Mouse (Mus musculus) myocyte (in vitro differentiated cells): ENCODE measurements at regions not wholly inside any gene's neighbourhood (a gene's known extent, or its start where the extent isn't known, plus 50 kb on each side); places are given as distances from the start of the nearest gene placed in this dataset.

Experiments used
- H3K27me3 ChIP-seq: one replicate; pipeline ENCODE4 v1.6.1; 2011; ENCODE audit not compliant: control insufficient read depth, insufficient read depth, insufficient read length
- H3K36me3 ChIP-seq: one replicate; pipeline ENCODE4 v1.6.1; 2011; ENCODE audit not compliant: control insufficient read depth, insufficient read depth
- H3K4me2 ChIP-seq: one replicate; pipeline ENCODE4 v1.6.1; 2011; ENCODE audit warnings: low read depth, control low read depth
- H3K4me3 ChIP-seq: one replicate; pipeline ENCODE4 v1.5.1; 2011; ENCODE audit warnings: mild to moderate bottlenecking, control low read depth, moderate library complexity
- H3K79me2 ChIP-seq: one replicate; pipeline ENCODE4 v1.6.1; 2011; ENCODE audit not compliant: control insufficient read depth, insufficient read depth
- H3ac ChIP-seq: one replicate; pipeline ENCODE4 v1.6.1; 2011; ENCODE audit not compliant: control insufficient read depth, insufficient read length
- CEBPB ChIP-seq: IDR thresholded peaks from 2 replicates; pipeline ENCODE4 v1.6.1; 2011; ENCODE audit warnings: mild to moderate bottlenecking, moderate library complexity; ENCODE audit not compliant: poor library complexity, insufficient read depth, severe bottlenecking
- E2F4 ChIP-seq: IDR thresholded peaks from one replicate; pipeline ENCODE4 v1.6.1; 2011; ENCODE audit warnings: mild to moderate bottlenecking, control low read depth, moderate library complexity; ENCODE audit not compliant: insufficient read depth
- MAX ChIP-seq: IDR thresholded peaks from one replicate; pipeline ENCODE4 v1.6.1; 2011; ENCODE audit warnings: low read depth, mild to moderate bottlenecking, control low read depth
- MYOD1 ChIP-seq, 3 experiments: IDR thresholded peaks; one replicate each; pipeline ENCODE4 v1.6.1; 2011; ENCODE audit warnings: control low read depth in 2 of 3, low read depth in 2 of 3, mild to moderate bottlenecking in 2 of 3, moderate library complexity in 1 of 3; ENCODE audit not compliant: insufficient read length in 2 of 3, control insufficient read depth in 1 of 3
- MYOG ChIP-seq, 3 experiments: IDR thresholded peaks; one replicate each; pipeline ENCODE4 v1.6.1; 2011; ENCODE audit warnings: control low read depth in 2 of 3, low read depth in 2 of 3, mild to moderate bottlenecking in 2 of 3; ENCODE audit not compliant: insufficient read length in 2 of 3, control insufficient read depth in 1 of 3, insufficient read depth in 1 of 3
- POLR2A ChIP-seq: IDR thresholded peaks from one replicate; pipeline ENCODE4 v1.6.1; 2011; ENCODE audit warnings: low read depth, mild to moderate bottlenecking, control low read depth, moderate library complexity; ENCODE audit not compliant: insufficient read length
- POLR2AphosphoS2 ChIP-seq: IDR thresholded peaks from one replicate; pipeline ENCODE4 v1.6.1; 2011; ENCODE audit warnings: low read depth, control low read depth; ENCODE audit not compliant: insufficient read length
- REST ChIP-seq: IDR thresholded peaks from one replicate; pipeline ENCODE4 v1.6.1; 2011; ENCODE audit warnings: mild to moderate bottlenecking, control low read depth, moderate library complexity; ENCODE audit not compliant: insufficient read depth, insufficient read length
- SRF ChIP-seq: IDR thresholded peaks from one replicate; pipeline ENCODE4 v1.6.1; 2011; ENCODE audit warnings: low read depth; ENCODE audit not compliant: control insufficient read depth, insufficient read length
- TCF12 ChIP-seq: IDR thresholded peaks from one replicate; pipeline ENCODE4 v1.6.1; 2011; ENCODE audit warnings: mild to moderate bottlenecking, control low read depth; ENCODE audit not compliant: poor library complexity, insufficient read depth, severe bottlenecking
- TCF3 ChIP-seq: IDR thresholded peaks from one replicate; pipeline ENCODE4 v1.6.1; 2011; ENCODE audit warnings: low read depth, control low read depth; ENCODE audit not compliant: insufficient read length
- USF1 ChIP-seq: IDR thresholded peaks from one replicate; pipeline ENCODE4 v1.6.1; 2011; ENCODE audit warnings: low read depth, mild to moderate bottlenecking, control low read depth, moderate library complexity

DNA sequence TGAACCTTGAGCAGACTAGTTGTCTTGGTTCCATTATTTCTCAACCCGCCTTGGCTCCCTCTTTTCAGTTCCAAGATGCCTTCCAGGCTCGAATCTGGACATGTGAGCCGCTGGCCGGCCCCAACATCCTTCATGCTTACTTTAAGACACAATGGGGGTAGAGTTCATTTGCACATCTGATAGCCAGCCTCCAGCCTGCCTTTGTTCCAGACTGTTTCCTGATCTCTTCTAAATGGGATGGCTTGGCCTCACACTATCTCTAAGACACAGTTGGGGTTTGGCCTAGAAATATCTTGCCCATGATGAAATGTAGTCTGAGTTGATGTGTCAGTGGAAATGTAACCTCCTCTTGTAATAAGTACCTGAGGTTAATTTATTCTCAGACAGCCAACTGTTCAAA lies 164.7 kb downstream of the Pah start:
- no peak overlapping the region for H3K4me2 ChIP-seq
- no peaks in the 10 kb centered on the region for H3K79me2 ChIP-seq

DNA sequence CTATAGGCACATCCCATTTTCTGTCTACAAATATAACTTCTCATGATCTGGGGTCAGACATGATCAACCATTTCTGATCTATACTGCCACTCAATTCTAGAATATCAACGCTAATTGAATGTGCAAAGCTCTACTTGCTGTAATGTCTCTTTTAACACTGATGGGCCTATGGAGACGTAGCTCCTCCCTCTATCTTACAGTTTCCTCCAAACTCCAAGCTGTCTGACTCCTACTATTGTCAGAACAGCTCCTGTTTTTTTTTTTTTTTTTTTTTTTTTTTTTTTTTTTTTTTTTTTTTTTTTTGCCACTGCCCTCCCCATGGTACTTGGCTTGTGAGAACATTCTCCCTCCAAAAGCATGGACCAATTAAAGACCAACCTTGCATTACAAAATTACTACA lies 165.2 kb downstream of the Pah start:
- H3K79me2 ChIP-seq = no peaks in the 10 kb centered on the region
- H3ac ChIP-seq = no peak overlapping the region
- no peak overlapping the region for H3K4me2 ChIP-seq

More for the DNA sequence above, 164.7 kb downstream of the Pah start:
- H3ac ChIP-seq = no peak overlapping the region
- H3K4me3 ChIP-seq = no peak overlapping the region
- TF ChIP-seq TCF12 = no peak
- TF ChIP-seq USF1 = no peak
- TF ChIP-seq REST = no peak
- TF ChIP-seq MYOG (IDR thresholded peaks at IDR 0.05; ENCODE audit: control insufficient read depth in 1 of 3, insufficient read depth in 1 of 3, insufficient read length in 2 of 3, low read depth in 2 of 3) = no peak
- TF ChIP-seq POLR2A = no peak
- H3K27me3 ChIP-seq = no peaks in the 10 kb centered on the region
- no peaks in the 10 kb centered on the region for H3K36me3 ChIP-seq

DNA sequence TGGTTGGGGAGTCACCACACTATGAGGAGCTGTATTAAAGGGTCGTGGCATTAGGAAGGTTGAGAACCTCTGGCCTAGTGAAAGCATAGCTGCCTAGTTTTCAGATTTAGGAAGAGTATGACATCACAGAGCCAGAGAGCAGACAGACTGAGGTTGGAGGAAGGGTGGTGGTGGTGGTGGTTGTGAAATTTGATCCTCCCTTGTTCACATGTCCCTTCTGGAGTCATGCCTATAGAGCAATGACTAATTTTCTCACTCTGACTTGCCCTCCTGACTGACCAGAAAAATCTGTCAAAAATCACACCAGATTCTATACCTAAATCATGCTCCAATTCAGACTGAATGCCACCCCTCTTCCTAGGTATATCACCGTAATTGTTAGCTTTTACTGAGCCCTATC lies 166.2 kb downstream of the Pah start:
- no peaks in the 10 kb centered on the region for H3K79me2 ChIP-seq

More for the DNA sequence above, 165.2 kb downstream of the Pah start:
- no peaks in the 10 kb centered on the region for H3K27me3 ChIP-seq
- H3K36me3 ChIP-seq = no peaks in the 10 kb centered on the region
- TF ChIP-seq POLR2AphosphoS2 (no peak), E2F4 (no peak), CEBPB (no peak), MAX (no peak)
- no peak overlapping the region for H3K4me3 ChIP-seq

DNA sequence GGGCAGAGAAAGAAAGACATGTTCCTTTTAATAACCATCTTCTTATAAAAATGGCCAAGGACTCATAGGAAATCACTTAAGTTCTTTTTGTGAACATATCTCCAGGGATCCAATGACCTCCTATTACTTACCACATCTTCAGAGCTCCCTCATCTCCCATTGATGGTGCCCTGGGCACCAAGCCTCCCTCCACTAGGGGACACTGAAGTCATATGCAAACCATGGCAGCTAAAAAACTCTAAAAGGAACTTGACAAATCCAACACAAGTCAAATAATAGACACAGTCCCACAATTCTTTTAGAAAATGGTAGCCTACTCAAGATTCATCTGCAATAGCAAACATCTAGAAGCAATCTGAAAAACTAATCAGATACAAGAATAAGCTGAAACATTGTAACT lies 167.2 kb upstream of the Igf1 start:
- H3K36me3 ChIP-seq = no peaks in the 10 kb centered on the region
- no peak overlapping the region for H3K4me2 ChIP-seq
- H3K27me3 ChIP-seq = no peaks in the 10 kb centered on the region
- no peak for TF ChIP-seq MAX
- no peak for TF ChIP-seq MYOG (IDR thresholded peaks at IDR 0.05; ENCODE audit: control insufficient read depth in 1 of 3, insufficient read depth in 1 of 3, insufficient read length in 2 of 3, low read depth in 2 of 3)
- no peak overlapping the region for H3ac ChIP-seq
- H3K79me2 ChIP-seq = no peaks in the 10 kb centered on the region
- H3K4me3 ChIP-seq = no peak overlapping the region

More for the DNA sequence above, 166.2 kb downstream of the Pah start:
- Histone ChIP-seq H3K4me2 (no peak overlapping the region), H3K36me3 (no peaks in the 10 kb centered on the region), H3K4me3 (no peak overlapping the region), H3K27me3 (no peaks in the 10 kb centered on the region), H3ac (no peak overlapping the region)
- peak; percentile 55 for TF ChIP-seq USF1
- no peak for TF ChIP-seq MYOD1 (IDR thresholded peaks at IDR 0.05; ENCODE audit: control insufficient read depth in 1 of 3, insufficient read length in 2 of 3, low read depth in 2 of 3)
- no peak for TF ChIP-seq MYOG (IDR thresholded peaks at IDR 0.05; ENCODE audit: control insufficient read depth in 1 of 3, insufficient read depth in 1 of 3, insufficient read length in 2 of 3, low read depth in 2 of 3)

DNA sequence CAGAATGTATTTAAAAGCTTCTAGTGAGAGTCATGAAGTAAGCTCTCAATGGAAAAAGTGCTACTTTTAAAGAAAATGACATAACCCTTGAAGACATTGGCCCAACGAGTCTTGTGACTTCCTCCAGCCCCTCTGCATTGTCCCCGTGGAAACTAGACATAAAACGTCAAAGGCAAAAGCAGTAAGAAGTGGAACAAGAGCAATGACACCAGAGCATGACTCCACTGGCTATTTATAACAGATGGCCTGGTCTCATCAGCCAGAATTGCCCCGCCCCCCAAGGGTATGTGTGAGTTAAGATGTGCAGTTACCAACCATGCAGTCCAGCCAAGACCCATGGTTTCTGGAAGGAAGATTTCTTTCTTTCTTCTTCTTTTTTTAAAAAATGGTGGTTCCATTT lies 161.6 kb upstream of the Igf1 start:
- no peak overlapping the region for H3K4me2 ChIP-seq
- TF ChIP-seq CEBPB = no peak
- TF ChIP-seq REST = no peak
- TF ChIP-seq TCF12 = no peak
- no peak overlapping the region for H3K4me3 ChIP-seq

DNA sequence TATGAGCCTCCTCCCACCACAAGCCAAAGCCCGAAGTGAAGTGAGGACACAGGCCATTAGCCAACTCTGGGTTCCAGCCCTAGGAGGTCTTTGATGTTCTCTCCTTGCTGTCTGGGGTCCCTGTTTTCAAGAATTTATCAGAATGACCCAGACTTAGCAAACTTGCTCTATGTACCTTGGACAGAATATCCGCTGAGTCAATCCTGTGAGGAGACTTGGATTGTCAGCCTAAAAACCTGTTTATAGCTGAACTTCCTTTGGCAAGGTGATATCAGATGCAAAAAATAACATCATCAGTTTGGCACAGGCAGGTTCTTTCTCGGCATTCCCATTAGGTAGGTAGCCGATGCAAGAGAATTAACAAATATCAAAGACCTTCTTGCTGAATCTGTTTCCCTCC lies 146.9 kb upstream of the Igf1 start:
- Histone ChIP-seq H3K27me3 (no peaks in the 10 kb centered on the region), H3K4me3 (no peak overlapping the region), H3K4me2 (no peak overlapping the region), H3K79me2 (no peaks in the 10 kb centered on the region), H3K36me3 (no peaks in the 10 kb centered on the region), H3ac (no peak overlapping the region)
- TF ChIP-seq CEBPB = no peak
- TF ChIP-seq MYOG (IDR thresholded peaks at IDR 0.05; ENCODE audit: control insufficient read depth in 1 of 3, insufficient read depth in 1 of 3, insufficient read length in 2 of 3, low read depth in 2 of 3) = no peak
- no peak for TF ChIP-seq POLR2AphosphoS2
- TF ChIP-seq POLR2A = no peak
- TF ChIP-seq USF1 = no peak
- no peak for TF ChIP-seq TCF3
- no peak for TF ChIP-seq SRF
- TF ChIP-seq REST = no peak
- TF ChIP-seq TCF12 = no peak
- TF ChIP-seq MYOD1 (IDR thresholded peaks at IDR 0.05; ENCODE audit: control insufficient read depth in 1 of 3, insufficient read length in 2 of 3, low read depth in 2 of 3) = no peak
- no peak for TF ChIP-seq E2F4
- no peak for TF ChIP-seq MAX

More for the DNA sequence above, 161.6 kb upstream of the Igf1 start:
- Histone ChIP-seq H3K79me2 (no peaks in the 10 kb centered on the region), H3K36me3 (no peaks in the 10 kb centered on the region), H3K27me3 (no peaks in the 10 kb centered on the region), H3ac (no peak overlapping the region)
